Mouse (Mus musculus): ENCODE measurements around the gene Sigirr.

Sigirr gene

GRCm38 (mm10) chr7:141097177-141097576 is 3.2 kb downstream of the Sigirr start:
- in situ Hi-C loops (cut with MboI, MseI) = loop anchor here (5.0 kb wide), 1 partner anchor 75 kb away; the partner anchor contains the start of gene Rnh1

- in situ Hi-C loops (cut with MboI, MseI) = loop anchor here (5.0 kb wide), 1 partner anchor 76 kb away; the partner anchor contains the start of gene Rnh1
Measured at GRCm38 (mm10) chr7:141096649-141097056, 3.7 kb downstream of the Sigirr start.

GRCm38 (mm10) chr7:141096021-141096420 is 4.4 kb downstream of the Sigirr start:
- in situ Hi-C loops (cut with MboI, MseI) = loop anchor here (5.0 kb wide), 1 partner anchor 76 kb away; the partner anchor contains the start of gene Rnh1

- in situ Hi-C loops (cut with MboI, MseI) = loop anchor here (5.0 kb wide), 1 partner anchor 78 kb away; the partner anchor contains the start of gene Rnh1
Measured at GRCm38 (mm10) chr7:141094487-141095205, 5.7 kb downstream of the Sigirr start.

- in situ Hi-C loops (cut with MboI, MseI) = no loop called here
Measured at GRCm38 (mm10) chr7:141093950-141094349, 6.4 kb downstream of the Sigirr start.

GRCm38 (mm10) chr7:141092051-141092735 is 8.2 kb downstream of the Sigirr start:
- in situ Hi-C loops (cut with MboI, MseI) = no loop called here

GRCm38 (mm10) chr7:141090228-141090627 is 10.1 kb downstream of the Sigirr start:
- in situ Hi-C loops (cut with MboI, MseI) = no loop called here

GRCm38 (mm10) chr7:141088473-141088872 is 11.9 kb downstream of the Sigirr start:
- in situ Hi-C loops (cut with MboI, MseI) = loop anchor here (5.0 kb wide), 1 partner anchor 44 kb away; no protein-coding TSS in a partner anchor

GRCm38 (mm10) chr7:141087894-141088293 is 12.5 kb downstream of the Sigirr start:
- in situ Hi-C loops (cut with MboI, MseI) = loop anchor here (5.0 kb wide), 1 partner anchor 44 kb away; no protein-coding TSS in a partner anchor

GRCm38 (mm10) chr7:141079481-141080449 is 20.6 kb downstream of the Sigirr start:
- in situ Hi-C loops (cut with MboI, MseI) = no loop called here

- in situ Hi-C loops (cut with MboI, MseI) = no loop called here
Measured at GRCm38 (mm10) chr7:141078876-141079275, 21.5 kb downstream of the Sigirr start.

GRCm38 (mm10) chr7:141077841-141078240 is 22.5 kb downstream of the Sigirr start, which contains the start of gene Pkp3:
Gene Pkp3 (plus strand): TSS chr7:141078218.
- in situ Hi-C loops (cut with MboI, MseI) = no loop called here

GRCm38 (mm10) chr7:141073782-141074181 is 26.6 kb downstream of the Sigirr start:
- in situ Hi-C loops (cut with MboI, MseI) = no loop called here

GRCm38 (mm10) chr7:141072017-141072745 is 28.2 kb downstream of the Sigirr start:
- in situ Hi-C loops (cut with MboI, MseI) = no loop called here

- in situ Hi-C loops (cut with MboI, MseI) = no loop called here
Measured at GRCm38 (mm10) chr7:141070058-141070862, 30.1 kb downstream of the Sigirr start.

- in situ Hi-C loops (cut with MboI, MseI) = loop anchor here (5.0 kb wide), 1 partner anchor 109 kb away; no protein-coding TSS in a partner anchor
Measured at GRCm38 (mm10) chr7:141068351-141068750, 32.0 kb downstream of the Sigirr start.

- in situ Hi-C loops (cut with MboI, MseI) = no loop called here
Measured at GRCm38 (mm10) chr7:141064576-141064975, 35.8 kb downstream of the Sigirr start.

GRCm38 (mm10) chr7:141064175-141064574 is 36.2 kb downstream of the Sigirr start:
- in situ Hi-C loops (cut with MboI, MseI) = no loop called here

GRCm38 (mm10) chr7:141063353-141063752 is 37.0 kb downstream of the Sigirr start:
- in situ Hi-C loops (cut with MboI, MseI) = no loop called here

GRCm38 (mm10) chr7:141062525-141062924 is 37.8 kb downstream of the Sigirr start:
- in situ Hi-C loops (cut with MboI, MseI) = no loop called here

Data from regulatory T cell (primary cell).